Mouse (Mus musculus): ENCODE measurements at regions not wholly inside any gene's neighbourhood (a gene's known extent, or its start where the extent isn't known, plus 50 kb on each side); places are given as distances from the start of the nearest gene placed in this dataset.
A peak's percentile ranks its signal among the peaks of the same experiment; 100 is the strongest.
"Not testable (repeated sequence)": the region's sequence is repeated elsewhere in the genome, so short reads cannot be mapped to it uniquely, and the experiment has no call there.

- DNase-seq = no peak
Measured at GRCm38 (mm10) chr12:47163171-47163570, 344.4 kb upstream of the Nova1 start.

GRCm38 (mm10) chr12:47162624-47163151, 344.0 kb upstream of the Nova1 start:
- DNase-seq = no peak

GRCm38 (mm10) chr12:47160626-47161025, 341.9 kb upstream of the Nova1 start:
- DNase-seq = no peak

DNA sequence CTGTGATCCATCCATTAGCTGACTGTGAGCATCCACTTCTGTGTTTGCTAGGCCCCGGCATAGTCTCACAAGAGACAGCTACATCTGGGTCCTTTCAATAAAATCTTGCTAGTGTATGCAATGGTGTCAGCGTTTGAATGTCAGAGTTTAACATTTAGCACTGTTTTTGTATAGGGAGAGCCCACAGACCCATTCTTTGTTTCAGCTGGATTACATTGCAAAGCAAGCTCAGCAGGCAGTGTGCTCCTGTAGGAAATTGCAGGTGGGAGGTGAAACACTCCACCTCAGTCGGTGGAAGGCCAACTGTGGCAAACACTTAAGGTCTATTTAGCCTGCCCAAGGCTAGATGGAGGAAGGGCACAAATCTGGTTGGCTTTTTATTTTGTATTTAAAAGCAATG, 337.2 kb upstream of the Nova1 start:
- not testable (repeated sequence) for DNase-seq

DNA sequence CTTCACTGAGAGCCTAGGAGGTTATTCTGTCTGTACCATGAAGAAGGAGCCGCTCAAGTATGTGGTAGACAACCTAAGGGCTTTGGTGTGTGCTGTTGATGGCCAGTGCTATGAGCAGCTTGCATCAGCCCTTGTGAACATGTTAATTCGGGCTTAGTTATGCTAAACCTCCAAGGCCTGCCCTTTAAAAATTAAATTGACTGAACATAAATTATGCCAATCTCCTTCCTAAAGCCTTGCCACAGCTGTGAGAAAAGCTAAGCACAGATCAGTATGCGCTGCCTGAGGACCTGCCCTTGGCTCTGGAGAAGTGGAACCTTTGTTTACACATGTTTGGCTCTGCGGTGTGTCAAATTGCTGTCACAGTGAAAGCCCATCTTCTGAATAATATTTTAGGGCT, 321.9 kb upstream of the Nova1 start:
- no peak for DNase-seq

DNA sequence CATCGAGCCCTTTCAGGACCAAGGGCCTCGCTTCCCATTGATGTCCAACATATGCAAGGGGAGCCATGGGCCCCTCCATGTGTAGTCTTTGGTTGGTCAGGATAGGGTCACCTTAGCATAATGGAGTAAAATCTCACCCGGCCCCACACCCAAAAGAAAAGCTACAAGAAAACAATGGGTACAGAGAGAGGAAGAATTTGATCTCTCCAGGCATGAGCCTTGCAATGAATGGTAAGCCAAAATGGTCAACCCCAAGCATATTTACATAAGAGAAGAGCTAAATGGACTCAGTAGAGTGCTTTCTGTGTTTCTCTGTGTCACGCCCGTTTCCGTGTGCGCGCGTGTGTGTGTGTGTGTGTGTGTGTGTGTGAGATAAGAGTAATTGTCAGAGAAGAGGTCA, 311.1 kb upstream of the Nova1 start:
- DNase-seq = no peak

- no peak for DNase-seq
Measured at GRCm38 (mm10) chr12:47128596-47128995, 309.9 kb upstream of the Nova1 start.

DNA sequence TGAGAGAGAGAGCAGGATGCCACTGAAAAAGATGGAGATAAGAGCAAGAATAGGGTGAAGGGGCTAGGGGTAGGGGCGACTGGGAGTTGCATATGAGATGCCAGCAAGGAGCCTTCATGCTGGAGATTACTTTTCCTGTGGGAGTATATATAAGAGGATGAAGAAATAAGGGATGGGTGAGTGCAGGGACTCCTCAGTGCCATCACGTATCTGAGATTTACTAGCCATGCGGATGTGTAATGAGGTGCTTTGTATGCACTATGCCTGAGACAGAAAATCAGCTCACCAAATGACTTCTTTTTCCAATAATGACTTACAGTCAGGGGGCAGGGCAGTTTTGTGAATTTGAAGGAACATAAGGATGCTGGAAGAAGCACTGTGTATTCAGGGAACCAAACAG, 302.7 kb upstream of the Nova1 start:
- DNase-seq = no peak

GRCm38 (mm10) chr12:47117504-47117903, 298.8 kb upstream of the Nova1 start:
- DNase-seq = peak; percentile 6 to 30

- DNase-seq = no peak
Measured at GRCm38 (mm10) chr12:47089234-47089633, 270.5 kb upstream of the Nova1 start.

GRCm38 (mm10) chr12:47074961-47075360, 256.2 kb upstream of the Nova1 start:
- DNase-seq = no peak

DNA sequence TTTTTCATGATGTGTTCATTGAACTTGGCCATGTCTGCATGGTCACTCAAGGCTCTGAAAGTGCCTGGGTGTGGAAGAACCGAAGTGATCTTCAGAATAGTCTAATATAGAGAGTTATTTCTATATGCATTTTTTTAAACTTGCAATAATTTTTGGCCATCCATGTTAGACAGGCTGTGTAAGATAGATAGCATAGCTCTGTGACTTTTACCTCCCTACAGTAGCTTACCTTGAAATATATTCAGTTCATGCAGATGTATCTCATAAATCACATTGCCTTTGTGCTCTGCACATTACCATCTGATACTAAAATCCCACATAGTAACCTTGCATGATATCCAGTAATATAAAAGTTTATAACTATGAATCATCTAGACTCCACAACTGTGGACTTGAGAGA, 233.7 kb upstream of the Nova1 start:
- no peak for DNase-seq

- no peak for DNase-seq
Measured at GRCm38 (mm10) chr12:47020810-47021348, 202.2 kb upstream of the Nova1 start.

- no peak for DNase-seq
Measured at GRCm38 (mm10) chr12:46992343-46992742, 173.6 kb upstream of the Nova1 start.

DNA sequence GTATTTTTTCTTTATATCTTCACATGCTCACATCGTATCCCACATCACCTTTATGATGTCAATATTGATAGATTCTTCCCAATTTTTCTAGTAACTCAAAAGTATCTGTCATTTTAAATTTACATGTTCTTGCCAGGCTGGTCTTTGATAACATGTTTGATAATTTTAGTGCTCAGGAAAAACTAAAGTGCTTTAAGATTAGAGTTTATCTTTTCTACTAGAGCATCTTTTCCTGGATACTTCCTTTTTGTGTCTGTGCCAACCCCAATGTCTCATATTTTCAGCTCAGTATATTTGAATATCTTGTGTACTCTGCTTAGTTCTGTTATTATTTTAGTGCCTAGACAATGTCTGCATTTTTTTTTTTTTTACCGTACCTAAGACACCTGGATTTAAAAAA, 170.2 kb upstream of the Nova1 start:
- DNase-seq = no peak

- no peak for DNase-seq
Measured at GRCm38 (mm10) chr12:46950223-46950779, 131.6 kb upstream of the Nova1 start.

GRCm38 (mm10) chr12:46945707-46946106, 127.0 kb upstream of the Nova1 start:
- no peak for DNase-seq

- DNase-seq = no peak
Measured at GRCm38 (mm10) chr12:46931086-46931485, 112.4 kb upstream of the Nova1 start.

DNA sequence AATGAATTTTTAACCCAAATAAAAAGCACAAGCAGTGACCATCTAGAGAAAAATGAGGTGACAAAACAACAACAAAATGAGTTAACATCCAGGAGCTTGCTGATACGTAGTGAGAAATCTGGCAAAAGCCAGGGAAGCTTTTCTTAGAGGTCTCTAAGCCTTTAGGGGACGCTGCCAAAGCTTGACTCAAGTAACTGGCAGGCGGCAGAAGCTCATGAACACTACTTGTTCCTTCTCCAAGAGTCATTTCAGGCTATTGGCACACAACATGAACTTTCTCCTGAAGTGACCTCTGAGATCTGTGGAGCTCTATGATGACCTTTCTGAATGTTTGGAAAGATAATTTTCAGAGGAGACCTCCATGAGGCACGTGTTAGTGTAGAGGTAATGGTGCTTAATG, 98.6 kb upstream of the Nova1 start:
- peak in 1 of 2 experiments; percentile 16 for DNase-seq

- no peak for DNase-seq
Measured at GRCm38 (mm10) chr12:46878164-46878563, 59.4 kb upstream of the Nova1 start.

- no peak for DNase-seq
Measured at GRCm38 (mm10) chr12:46870130-46870529, 51.4 kb upstream of the Nova1 start.

Data from lung, adult 18-20 months (tissue).